Mouse (Mus musculus): ENCODE results near the gene Zc3h4. TPM values are rescaled to one million over a fixed set of nuclear protein-coding genes. Genes with fewer than 3 reads are reported as not detected.

The Zc3h4 gene
- polyA plus RNA-seq, 1 experiment from 2014 or later = 17.1 TPM

GRCm38 (mm10) chr7:16472116-16472709 lies 71.5 kb downstream of the Zc3h4 start:
- no peak overlapping the region for H3K9ac ChIP-seq
- H3K27me3 ChIP-seq = peaks cover 78% of the 10 kb centered on the region
- no peak overlapping the region for H3K4me2 ChIP-seq
- H3K4me3 ChIP-seq (replicated peaks) = no peak overlapping the region
- ATAC-seq (replicated peaks; ENCODE audit: low FRiP score) = no peak
- WGBS = 6% methylated on average over 17 of the region's 17 CpGs
- no peaks in the 10 kb centered on the region for H3K36me3 ChIP-seq
- no peaks in the 10 kb centered on the region for H3K9me3 ChIP-seq (replicated peaks)
- H3K27ac ChIP-seq = no peak overlapping the region
- H3K4me1 ChIP-seq = peaks cover 31% of the 10 kb centered on the region

- Histone ChIP-seq H3K9me3 (replicated peaks) (no peaks in the 10 kb centered on the region), H3K27ac (no peak overlapping the region), H3K4me3 (replicated peaks) (no peak overlapping the region), H3K9ac (no peak overlapping the region), H3K4me2 (no peak overlapping the region), H3K36me3 (no peaks in the 10 kb centered on the region), H3K27me3 (peaks cover 73% of the 10 kb centered on the region), H3K4me1 (peaks cover 31% of the 10 kb centered on the region)
- WGBS = 18% methylated on average over 8 of the region's 8 CpGs
- peak; percentile 30; the same call in 1 of the 2 replicates for ATAC-seq (replicated peaks; ENCODE audit: low FRiP score)
Measured at GRCm38 (mm10) chr7:16473847-16474246, 73.1 kb downstream of the Zc3h4 start.

GRCm38 (mm10) chr7:16474445-16474844 lies 73.7 kb downstream of the Zc3h4 start:
- Histone ChIP-seq H3K9ac (peak overlapping the region; percentile 11; the same call in 1 of the 2 replicates), H3K4me1 (peaks cover 31% of the 10 kb centered on the region), H3K4me2 (peak overlapping the region; percentile 54), H3K36me3 (no peaks in the 10 kb centered on the region), H3K9me3 (replicated peaks) (no peaks in the 10 kb centered on the region), H3K27ac (no peak overlapping the region), H3K4me3 (replicated peaks) (peak overlapping the region; percentile 27), H3K27me3 (peaks cover 73% of the 10 kb centered on the region)
- no peak for ATAC-seq (replicated peaks; ENCODE audit: low FRiP score)
- WGBS = 2% methylated on average over 33 of the region's 33 CpGs

- peaks cover 31% of the 10 kb centered on the region for H3K4me1 ChIP-seq
- 3% methylated on average over 23 of the region's 23 CpGs for WGBS
- H3K9me3 ChIP-seq (replicated peaks) = no peaks in the 10 kb centered on the region
- ATAC-seq (replicated peaks; ENCODE audit: low FRiP score) = no peak
- no peaks in the 10 kb centered on the region for H3K36me3 ChIP-seq
- peaks cover 71% of the 10 kb centered on the region for H3K27me3 ChIP-seq
- peak overlapping the region; percentile 43 for H3K4me3 ChIP-seq (replicated peaks)
- peak overlapping the region; percentile 69 for H3K4me2 ChIP-seq
- no peak overlapping the region for H3K9ac ChIP-seq
- H3K27ac ChIP-seq = no peak overlapping the region
Measured at GRCm38 (mm10) chr7:16475321-16475720, 74.6 kb downstream of the Zc3h4 start.

GRCm38 (mm10) chr7:16475764-16476599 lies 75.3 kb downstream of the Zc3h4 start:
- ATAC-seq (replicated peaks; ENCODE audit: low FRiP score) = peak; percentile 24; the same call in 1 of the 2 replicates
- Histone ChIP-seq H3K27ac (no peak overlapping the region), H3K4me2 (peak overlapping the region; percentile 69), H3K4me1 (peaks cover 31% of the 10 kb centered on the region), H3K4me3 (replicated peaks) (peak overlapping the region; percentile 43), H3K36me3 (no peaks in the 10 kb centered on the region), H3K9ac (no peak overlapping the region), H3K27me3 (peaks cover 67% of the 10 kb centered on the region), H3K9me3 (replicated peaks) (no peaks in the 10 kb centered on the region)
- under 1% methylated on average over 52 of the region's 59 CpGs for whole genome bisulfite sequencing

GRCm38 (mm10) chr7:16476600-16476989 lies 75.9 kb downstream of the Zc3h4 start:
- peak; percentile 42; the same call in 1 of the 2 replicates for ATAC-seq (replicated peaks; ENCODE audit: low FRiP score)
- H3K27me3 ChIP-seq = peaks cover 61% of the 10 kb centered on the region
- H3K4me2 ChIP-seq = peak overlapping the region; percentile 69
- WGBS = 1% methylated on average over 34 of the region's 34 CpGs
- peaks cover 31% of the 10 kb centered on the region for H3K4me1 ChIP-seq
- H3K9ac ChIP-seq = no peak overlapping the region
- H3K9me3 ChIP-seq (replicated peaks) = no peaks in the 10 kb centered on the region
- H3K36me3 ChIP-seq = no peaks in the 10 kb centered on the region
- no peak overlapping the region for H3K27ac ChIP-seq
- H3K4me3 ChIP-seq (replicated peaks) = peak overlapping the region; percentile 43

GRCm38 (mm10) chr7:16477628-16478027 lies 76.9 kb downstream of the Zc3h4 start, which contains the start of gene Npas1:
TSS of gene Npas1 (minus strand) at chr7:16477728.
- H3K4me3 ChIP-seq (replicated peaks) = peak within 1 kb of the TSS; percentile 43
- peak within 1 kb of the TSS; percentile 69 for H3K4me2 ChIP-seq
- H3K9ac ChIP-seq = no peak within 1 kb of the TSS
- no peaks in the 10 kb centered on the region for H3K9me3 ChIP-seq (replicated peaks)
- H3K27me3 ChIP-seq = peaks cover 52% of the 10 kb centered on the region
- WGBS = 91% methylated on average over 8 of the region's 8 CpGs
- no peaks in the 10 kb centered on the region for H3K36me3 ChIP-seq
- no peak within 1 kb of the TSS for H3K27ac ChIP-seq
- no peak for ATAC-seq (replicated peaks; ENCODE audit: low FRiP score)
- H3K4me1 ChIP-seq = peaks cover 31% of the 10 kb centered on the region

Other genes starting within 250 kb of the Zc3h4 start
- 22.5 and 28.9 TPM in 2 replicates for gene Meis3, start 225.8 kb upstream of the Zc3h4 start, polyA plus RNA-seq (2015; fragmentation: Nextera tagmentation; extraction: Ambion mirVana)
- 14.1 and 18.2 TPM in 2 replicates for gene Dhx34, start 178.9 kb upstream of the Zc3h4 start, polyA plus RNA-seq (2015; fragmentation: Nextera tagmentation; extraction: Ambion mirVana)
- gene C5ar2, start 156.8 kb upstream of the Zc3h4 start, polyA plus RNA-seq (2015; fragmentation: Nextera tagmentation; extraction: Ambion mirVana) = 0.04 and 0.08 TPM in 2 replicates
- gene C5ar1, start 141.4 kb upstream of the Zc3h4 start, polyA plus RNA-seq (2015; fragmentation: Nextera tagmentation; extraction: Ambion mirVana) = 2.5 and 3.7 TPM in 2 replicates
- gene Inafm1, start 127.3 kb upstream of the Zc3h4 start, polyA plus RNA-seq (2015; fragmentation: Nextera tagmentation; extraction: Ambion mirVana) = 16.4 and 19.5 TPM in 2 replicates
- 28.9 and 33.0 TPM in 2 replicates for gene Ccdc9, start 114.1 kb upstream of the Zc3h4 start, polyA plus RNA-seq (2015; fragmentation: Nextera tagmentation; extraction: Ambion mirVana)
- 12.3 and 12.4 TPM in 2 replicates for gene Bbc3, start 92.5 kb upstream of the Zc3h4 start, polyA plus RNA-seq (2015; fragmentation: Nextera tagmentation; extraction: Ambion mirVana)
- gene Sae1, start 13.1 kb upstream of the Zc3h4 start, polyA plus RNA-seq (2015; fragmentation: Nextera tagmentation; extraction: Ambion mirVana) = 327 and 334 TPM in 2 replicates
- 51.0 and 55.9 TPM in 2 replicates for gene Tmem160, start 51.9 kb downstream of the Zc3h4 start, polyA plus RNA-seq (2015; fragmentation: Nextera tagmentation; extraction: Ambion mirVana)
- 0.38 and 0.51 TPM in 2 replicates for gene Npas1, start 76.8 kb downstream of the Zc3h4 start, polyA plus RNA-seq (2015; fragmentation: Nextera tagmentation; extraction: Ambion mirVana)
- gene Arhgap35, start 214.1 kb downstream of the Zc3h4 start, polyA plus RNA-seq (2015; fragmentation: Nextera tagmentation; extraction: Ambion mirVana) = 16.8 and 18.2 TPM in 2 replicates